Mouse (Mus musculus) erythroblast, embryonic 14.5 days (primary cell): ENCODE data around the gene Dock4.

Source experiments
- GATA1 ChIP-seq: IDR thresholded peaks from 2 replicates; pipeline ENCODE4 v1.6.1; 2012; ENCODE audit warnings: low read length, inconsistent platforms, mixed read lengths
- TAL1 ChIP-seq: IDR thresholded peaks from 3 replicates; pipeline ENCODE4 v1.6.1; 2012; ENCODE audit warnings: low read length, inconsistent platforms, mixed read lengths

- no peak for TF ChIP-seq GATA1
- no peak for TF ChIP-seq TAL1
Observed at GRCm38 (mm10) chr12:40554941-40555511, 109.3 kb downstream of the Dock4 start.
